Mouse (Mus musculus) left cerebral cortex, postnatal 10 days (tissue): ENCODE measurements around the gene Ercc8. TPM values are rescaled to one million over a fixed set of nuclear protein-coding genes. Genes with fewer than 3 reads are reported as not detected.

Experiments used
- DNase-seq, 2 experiments: peaks; one replicate each; pipeline ENCODE4 v3.0.0; 2021 to 2022; ENCODE audit warnings: low spot score in 2 of 2, mixed read lengths in 1 of 2; ENCODE audit errors: extremely low spot score in 1 of 2
- intact Hi-C: fragments of 180-260 bp; cut with DNase I; formaldehyde crosslinking; loops from one replicate; pipeline ENCODE4 v1.15.1; 2025
- total RNA-seq, 2 experiments: library from RNA; stranded (reverse); gene quantifications; 2 replicates each; pipeline ENCODE4 v1.2.3; 2021

Ercc8 gene
- total RNA-seq, 2 experiments from 2014 or later = 27.3 to 29.9 TPM

GRCm38 (mm10) chr13:108208090-108208489 lies 49.6 kb downstream of the Ercc8 start:
- intact Hi-C loops = no loop called here
- no peak for DNase-seq

GRCm38 (mm10) chr13:108210960-108211359 lies 52.4 kb downstream of the Ercc8 start:
- intact Hi-C loops = loop anchor here (5.0 kb wide), 1 partner anchor 106 kb away; the partner anchor contains the start of gene Depdc1b
- DNase-seq = no peak

DNA sequence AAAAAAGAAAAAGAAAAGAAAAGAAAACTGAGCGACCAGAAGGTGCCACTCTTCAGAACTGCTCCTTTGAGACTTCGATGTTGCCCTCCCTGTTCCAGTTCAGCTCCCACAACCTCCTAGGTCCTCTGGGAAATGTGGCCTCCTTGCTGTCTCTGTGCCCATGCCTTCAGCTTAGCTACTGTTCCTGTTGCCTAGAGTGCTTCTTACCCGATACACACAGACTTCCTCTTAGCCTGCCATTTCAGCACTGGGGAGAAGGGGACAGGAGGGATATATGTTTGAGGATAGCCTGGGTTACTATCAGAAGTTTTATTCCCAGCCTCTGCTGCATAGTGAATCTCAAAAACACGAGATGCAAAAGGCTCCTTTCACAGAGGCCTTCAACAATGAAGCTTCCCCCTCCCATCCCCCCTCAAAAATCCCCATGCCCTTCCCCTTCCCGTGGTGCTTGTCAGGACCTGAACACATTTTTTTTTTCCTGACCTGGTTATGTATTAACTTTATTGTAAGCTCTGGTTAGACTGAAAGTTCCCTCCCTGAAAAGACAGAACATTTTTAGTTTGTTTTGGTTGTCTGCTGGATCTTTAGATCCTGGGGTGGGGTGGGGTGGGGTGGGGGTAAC lies 54.0 kb downstream of the Ercc8 start:
- no peak for DNase-seq

DNA sequence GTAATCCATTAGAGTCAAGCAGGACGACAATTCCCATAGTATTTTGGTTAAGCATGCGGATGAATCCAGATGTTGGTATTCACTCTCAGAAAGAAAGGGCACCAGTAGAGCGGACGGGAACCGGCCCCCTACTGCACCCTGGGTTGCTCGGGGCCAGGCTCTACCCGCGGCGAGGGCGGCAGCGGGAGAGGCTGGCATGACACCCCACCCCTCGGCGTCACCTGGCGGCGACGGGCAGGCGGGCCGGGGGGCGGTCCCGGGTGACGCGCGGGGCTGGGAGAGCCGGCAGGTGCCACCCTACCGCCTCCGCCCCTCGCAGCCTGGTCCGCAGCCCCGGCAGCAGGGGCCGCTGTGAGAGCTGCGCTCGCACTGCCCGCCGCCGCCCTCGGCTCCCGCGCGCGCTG lies 55.6 kb downstream of the Ercc8 start, which contains the start of gene Elovl7:
Gene Elovl7, plus strand, starts transcription at position 324 of the 404 bp plus-strand sequence.
- peak; percentile 44 to 87 for DNase-seq
- intact Hi-C loops = loop anchor here (5.0 kb wide), 1 partner anchor 103 kb away; the partner anchor contains the start of gene Depdc1b

More for the DNA sequence above, 54.0 kb downstream of the Ercc8 start:
- intact Hi-C loops = loop anchor here (5.0 kb wide), 1 partner anchor 105 kb away; the partner anchor contains the start of gene Depdc1b

- intact Hi-C loops = loop anchor here (5.0 kb wide), 1 partner anchor 103 kb away; the partner anchor contains the start of gene Depdc1b
- no peak for DNase-seq
Measured at GRCm38 (mm10) chr13:108214485-108215107, 56.1 kb downstream of the Ercc8 start.

GRCm38 (mm10) chr13:108215231-108215780 lies 56.8 kb downstream of the Ercc8 start:
- intact Hi-C loops = no loop called here
- DNase-seq = no peak

- intact Hi-C loops = no loop called here
- DNase-seq = no peak
Measured at GRCm38 (mm10) chr13:108219773-108220172, 61.2 kb downstream of the Ercc8 start.

GRCm38 (mm10) chr13:108229191-108229590 lies 70.7 kb downstream of the Ercc8 start:
- no peak for DNase-seq
- intact Hi-C loops = no loop called here

- no peak for DNase-seq
Measured at GRCm38 (mm10) chr13:108229634-108230330, 71.3 kb downstream of the Ercc8 start.

DNA sequence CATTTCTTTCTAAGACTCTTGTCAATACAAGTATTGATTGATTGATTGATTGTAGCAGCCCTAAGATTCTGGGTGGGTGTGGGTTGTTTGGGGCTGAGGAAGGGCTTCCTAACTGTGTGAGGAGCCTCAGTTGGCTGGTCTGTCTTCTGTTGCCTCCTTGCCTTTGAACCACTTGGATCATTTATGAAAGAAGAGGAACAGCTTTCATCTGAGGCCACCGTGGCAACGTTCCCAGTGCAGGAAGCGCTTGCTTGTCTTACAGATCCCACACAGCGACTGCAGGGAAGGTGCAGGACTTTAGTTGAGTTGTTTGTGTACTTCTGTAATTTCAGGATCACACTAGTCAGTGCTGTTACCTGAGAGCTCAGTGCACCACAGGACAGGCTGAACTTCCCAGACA lies 81.5 kb downstream of the Ercc8 start:
- intact Hi-C loops = no loop called here
- DNase-seq = peak in 1 of 2 experiments; percentile 82

More at GRCm38 (mm10) chr13:108229634-108230330, 71.3 kb downstream of the Ercc8 start:
- intact Hi-C loops = no loop called here

DNA sequence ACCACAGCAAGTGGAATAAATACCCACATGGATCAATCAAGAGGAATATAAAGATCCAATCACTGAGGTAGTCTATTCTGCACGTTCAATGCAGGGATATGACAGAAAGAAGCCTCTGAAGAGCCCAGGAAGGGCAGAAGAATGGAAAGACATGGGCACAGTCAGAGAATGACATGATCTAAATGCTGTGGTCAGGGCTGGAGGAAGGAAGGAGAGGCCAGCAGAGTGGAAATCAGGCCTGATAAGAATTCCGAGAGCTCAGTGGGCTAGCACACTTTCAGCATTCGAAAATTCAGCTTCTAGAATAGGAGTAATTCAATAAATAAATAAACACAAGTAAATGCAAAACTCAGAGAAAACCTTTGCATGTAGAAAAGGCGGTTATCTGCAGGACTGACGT lies 83.2 kb downstream of the Ercc8 start:
- intact Hi-C loops = no loop called here
- DNase-seq = no peak

Other genes with a start within 250 kb of the Ercc8 start
- gene Smim15, start 114.3 kb upstream of the Ercc8 start, total RNA-seq = 10 to 100 TPM; 34.3 to 35.6 TPM
- gene Ndufaf2, start 108 bp upstream of the Ercc8 start, total RNA-seq = 10 to 100 TPM; 23.5 to 24.7 TPM
- gene Elovl7, start 55.7 kb downstream of the Ercc8 start, total RNA-seq = 1 to 10 TPM; 4.6 to 5.9 TPM
- 1 to 10 TPM in 1 of 2 experiments, under 1 TPM in 1; 0.95 to 1.7 TPM for gene Depdc1b, start 157.6 kb downstream of the Ercc8 start, total RNA-seq